Mouse (Mus musculus) E14TG2a.4 (cell line): Measurements from ENCODE around the gene Gm20821.
"Not testable (repeated sequence)": the region's sequence is repeated elsewhere in the genome, so short reads cannot be mapped to it uniquely, and the experiment has no call there.

Source experiments
- H3K27me3 ChIP-seq: 2 replicates; pipeline ENCODE4 v1.6.1; 2014; ENCODE audit warnings: low read length, control low read depth; ENCODE audit not compliant: insufficient read depth
- H3K36me3 ChIP-seq: 2 replicates; pipeline ENCODE4 v1.6.1; 2014; ENCODE audit warnings: low read length, control low read depth; ENCODE audit not compliant: insufficient read depth
- H3K4me1 ChIP-seq: replicated peaks from 2 replicates; pipeline ENCODE4 v1.6.1; 2014; ENCODE audit warnings: low read depth, low read length, control low read depth
- H3K4me3 ChIP-seq: replicated peaks from 2 replicates; pipeline ENCODE4 v1.5.1; 2014; ENCODE audit warnings: mild to moderate bottlenecking, low read length
- H3K9me3 ChIP-seq: 2 replicates; pipeline ENCODE4 v1.6.1; 2014; ENCODE audit warnings: low read length, control low read depth

The Gm20821 gene

DNA sequence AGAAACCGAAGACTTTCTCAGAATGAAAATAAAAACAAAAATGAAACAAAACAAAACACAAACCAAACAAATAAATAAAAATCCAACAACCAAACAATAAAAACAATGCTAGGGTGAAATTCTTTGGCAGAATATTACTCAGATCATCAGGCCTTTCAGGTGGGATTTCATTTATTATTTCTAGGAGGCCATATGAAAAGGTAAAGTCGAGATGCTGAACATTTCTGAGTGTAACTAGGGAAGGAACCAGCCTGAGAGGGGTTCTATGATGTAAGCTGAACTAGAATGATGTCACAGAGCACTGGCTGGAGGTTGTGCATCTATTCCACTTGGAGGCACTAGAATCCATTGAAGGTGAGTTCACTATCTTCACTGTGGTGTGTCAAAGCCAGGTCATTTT lies at the start of gene Gm20821:
Gene Gm20821, plus strand, starts transcription at position 301 of the 400 bp plus-strand sequence.
- not testable (repeated sequence) for H3K36me3 ChIP-seq, H3K4me1 ChIP-seq, H3K9me3 ChIP-seq, H3K27me3 ChIP-seq, H3K4me3 ChIP-seq
